Mouse (Mus musculus) ES-CJ7 (cell line): ENCODE data around the gene Gm5591.
"Not testable (repeated sequence)": the region's sequence is repeated elsewhere in the genome, so short reads cannot be mapped to it uniquely, and the experiment has no call there.

ENCODE experiments used
- DNase-seq: peaks from one replicate; pipeline ENCODE4 v3.0.0; 2011; ENCODE audit warnings: low read depth, low spot score

Gm5591 gene

DNA sequence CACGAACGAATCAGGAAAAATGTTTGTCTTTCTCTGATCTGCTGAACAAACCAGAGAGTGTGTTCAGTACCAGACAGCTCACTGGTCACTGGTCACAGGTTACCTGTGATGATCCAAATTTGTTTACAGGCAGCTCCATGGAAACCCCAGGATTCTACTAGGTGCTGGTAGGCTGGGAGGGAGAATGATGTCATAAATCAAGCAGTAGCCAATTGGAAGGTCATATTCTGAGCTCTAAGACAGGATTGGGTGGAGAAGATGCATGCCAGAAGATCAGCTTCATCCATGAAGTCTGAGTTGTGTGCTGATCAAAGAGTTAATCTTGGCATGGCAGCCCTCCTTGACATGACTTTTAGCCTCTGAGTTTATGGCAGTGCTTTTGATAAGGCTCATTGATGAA is at the start of gene Gm5591:
Gene Gm5591 (minus strand): TSS at position 101 of the 400 bp plus-strand sequence.
- DNase-seq, result not testable (repeated sequence)

DNA sequence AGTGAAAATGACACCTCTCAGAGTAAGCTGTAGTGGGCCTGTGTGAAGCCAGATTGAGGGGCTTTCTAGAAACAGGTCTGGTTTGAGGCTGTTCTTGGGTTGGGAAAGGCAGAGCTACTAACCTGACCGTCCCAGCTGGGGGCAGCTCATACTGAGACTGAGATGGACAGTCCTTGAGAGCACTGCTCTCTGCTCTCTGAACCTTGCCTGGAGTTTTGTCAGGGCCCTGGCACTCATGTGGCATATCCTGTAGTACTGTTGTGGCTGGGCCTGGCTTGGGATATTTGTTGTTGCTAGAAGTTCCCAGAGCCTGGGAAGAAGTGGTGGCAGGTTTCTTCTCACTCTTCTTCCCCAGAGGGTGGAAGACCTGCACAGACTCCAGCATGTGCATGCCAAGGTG is 39.5 kb downstream of the Gm5591 start:
- not testable (repeated sequence) for DNase-seq
